Mouse (Mus musculus): ENCODE measurements around the gene Gm2075. TPM values are rescaled to one million over a fixed set of nuclear protein-coding genes. Genes with fewer than 3 reads are reported as not detected.
"Not testable (repeated sequence)": the region's sequence is repeated elsewhere in the genome, so short reads cannot be mapped to it uniquely, and the experiment has no call there.

Gm2075 gene
- not detected for total RNA-seq (2021)
- long read RNA-seq, experiment 1 = 0 reads
- long read RNA-seq, experiment 2 = 0 reads

DNA sequence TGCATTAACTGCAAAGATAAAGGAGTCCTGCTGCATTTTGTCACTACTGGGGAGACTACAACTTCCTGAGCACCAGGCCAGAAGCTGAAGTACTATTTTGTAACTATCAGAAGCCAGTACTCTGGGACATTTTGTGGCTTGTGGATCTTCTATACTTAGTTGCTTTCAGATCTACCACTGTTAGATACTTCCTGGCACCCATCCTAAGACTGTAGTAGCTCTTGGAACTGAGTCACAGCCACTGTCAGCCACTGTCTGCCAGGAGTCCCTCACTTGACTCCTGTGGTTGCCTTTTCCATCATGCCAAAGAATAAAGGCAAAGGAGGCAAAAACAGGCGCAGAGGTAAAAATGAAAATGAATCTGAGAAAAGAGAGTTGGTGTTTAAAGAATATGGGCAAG lies at the start of gene Gm2075:
Gene Gm2075, plus strand, starts transcription at position 301 of the 400 bp plus-strand sequence.
- not testable (repeated sequence) for DNase-seq (ENCODE audit: low spot score in 2 of 2)

- DNase-seq (ENCODE audit: low spot score in 2 of 2) = not testable (repeated sequence)
These were observed 27.6 kb upstream of the Gm2075 start for GRCm38 (mm10) chr12:87984000-87984399.

- not testable (repeated sequence) for DNase-seq (ENCODE audit: low spot score in 2 of 2)
These were observed 7.5 kb upstream of the Gm2075 start for GRCm38 (mm10) chr12:88004118-88004517.

- DNase-seq (ENCODE audit: low spot score in 2 of 2) = not testable (repeated sequence)
These were observed 7.0 kb downstream of the Gm2075 start, which contains the start of gene Gm6803 for GRCm38 (mm10) chr12:88018671-88019070. Gm6803 (minus strand) TSS chr12:88018771.

GRCm38 (mm10) chr12:88026704-88027103 lies 15.1 kb downstream of the Gm2075 start, which contains the start of gene Gm2056:
Gm2056 (plus strand) TSS chr12:88027004.
- DNase-seq (ENCODE audit: low spot score in 2 of 2) = not testable (repeated sequence)

DNA sequence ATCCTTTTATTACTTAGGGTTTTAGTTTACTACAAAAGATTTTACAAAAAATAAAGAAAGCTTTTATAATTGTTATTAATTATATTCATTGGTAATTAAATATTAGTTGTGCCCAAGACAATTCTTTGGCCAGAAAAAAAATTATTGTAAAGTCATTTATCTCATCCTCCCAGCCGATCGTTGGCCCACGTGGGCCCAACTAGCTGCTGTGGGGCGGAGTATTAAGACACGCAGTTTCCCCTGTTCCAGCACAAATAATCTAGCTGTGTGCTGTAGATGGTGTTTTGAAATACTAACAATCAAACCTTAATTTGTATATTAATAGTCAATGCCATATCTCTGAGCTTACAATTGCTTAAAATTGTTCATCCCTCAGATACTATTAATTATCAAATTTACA lies 20.6 kb downstream of the Gm2075 start:
- not testable (repeated sequence) for DNase-seq (ENCODE audit: low spot score in 2 of 2)

GRCm38 (mm10) chr12:88039062-88039461 lies 27.4 kb downstream of the Gm2075 start:
- not testable (repeated sequence) for DNase-seq (ENCODE audit: low spot score in 2 of 2)

DNA sequence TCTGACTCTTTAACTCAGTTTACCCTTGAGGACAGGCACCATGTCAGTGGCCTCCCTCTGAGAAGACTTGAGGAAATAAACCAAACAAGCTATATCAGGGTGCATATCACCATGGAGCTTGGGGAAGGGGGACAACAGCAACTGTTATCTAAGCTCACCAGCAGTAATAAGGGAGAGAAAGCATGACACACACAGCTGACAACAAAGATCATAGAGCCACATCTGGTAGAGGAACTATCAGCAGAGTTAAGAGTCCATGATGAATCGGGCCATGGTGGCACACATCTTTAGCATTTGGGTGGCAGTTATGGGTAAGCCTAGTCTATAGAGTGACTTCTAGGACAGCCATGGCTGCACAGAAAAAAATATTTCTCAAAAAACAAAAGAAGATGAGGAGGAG lies 28.1 kb downstream of the Gm2075 start:
- DNase-seq (ENCODE audit: low spot score in 2 of 2) = not testable (repeated sequence)

DNA sequence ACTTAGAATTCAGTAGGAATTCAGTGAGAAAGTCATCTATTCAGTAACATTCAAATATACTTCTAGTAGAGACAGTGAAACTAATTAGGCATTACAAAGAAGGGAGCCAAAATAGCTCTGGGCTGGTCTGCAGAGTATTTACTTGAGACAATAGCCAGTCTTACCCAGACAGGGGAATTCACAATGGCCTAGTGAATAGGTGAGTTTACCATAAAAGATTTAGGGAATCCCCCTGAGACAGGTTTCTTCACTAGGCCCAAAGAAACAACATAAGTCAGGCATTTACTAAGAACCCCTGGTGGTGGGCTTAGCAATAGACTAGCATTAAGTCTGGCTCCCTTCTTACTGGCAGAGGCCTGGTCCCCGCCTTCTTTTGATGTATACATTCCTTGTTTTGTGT lies 33.6 kb downstream of the Gm2075 start:
- DNase-seq (ENCODE audit: low spot score in 2 of 2) = not testable (repeated sequence)

Other genes starting within 250 kb of the Gm2075 start
- gene Gm21319, start 236.1 kb upstream of the Gm2075 start, total RNA-seq (2021) = not detected
- not detected for gene Gm21936, start 216.3 kb upstream of the Gm2075 start, total RNA-seq (2021)
- gene BB287469, start 195.3 kb upstream of the Gm2075 start, total RNA-seq (2021) = not detected
- not detected for gene Gm2001, start 169.5 kb upstream of the Gm2075 start, total RNA-seq (2021)
- not detected for gene Gm2016, start 137.8 kb upstream of the Gm2075 start, total RNA-seq (2021)
- not detected for gene Gm2022, start 116.5 kb upstream of the Gm2075 start, total RNA-seq (2021)
- gene Gm2035, start 92.0 kb upstream of the Gm2075 start, total RNA-seq (2021) = not detected
- gene Gm2042, start 57.8 kb upstream of the Gm2075 start, total RNA-seq (2021) = not detected
- gene Gm6803, start 6.9 kb downstream of the Gm2075 start, total RNA-seq (2021) = not detected
- gene Gm2056, start 15.2 kb downstream of the Gm2075 start, total RNA-seq (2021) = not detected
- not detected for gene Gm16368, start 71.8 kb downstream of the Gm2075 start, total RNA-seq (2021)
- not detected for gene Gm10436, start 170.3 kb downstream of the Gm2075 start, total RNA-seq (2021)
- gene Gm8332, start 238.3 kb downstream of the Gm2075 start, total RNA-seq (2021) = not detected

Data from gastrocnemius, postnatal 4 days (tissue).